Mouse (Mus musculus): Measurements from ENCODE around the gene Exoc7. TPM values are rescaled to one million over a fixed set of nuclear protein-coding genes. Genes with fewer than 3 reads are reported as not detected.

The Exoc7 gene
- polyA plus RNA-seq, 1 experiment from 2014 or later, result 30.5 TPM

DNA sequence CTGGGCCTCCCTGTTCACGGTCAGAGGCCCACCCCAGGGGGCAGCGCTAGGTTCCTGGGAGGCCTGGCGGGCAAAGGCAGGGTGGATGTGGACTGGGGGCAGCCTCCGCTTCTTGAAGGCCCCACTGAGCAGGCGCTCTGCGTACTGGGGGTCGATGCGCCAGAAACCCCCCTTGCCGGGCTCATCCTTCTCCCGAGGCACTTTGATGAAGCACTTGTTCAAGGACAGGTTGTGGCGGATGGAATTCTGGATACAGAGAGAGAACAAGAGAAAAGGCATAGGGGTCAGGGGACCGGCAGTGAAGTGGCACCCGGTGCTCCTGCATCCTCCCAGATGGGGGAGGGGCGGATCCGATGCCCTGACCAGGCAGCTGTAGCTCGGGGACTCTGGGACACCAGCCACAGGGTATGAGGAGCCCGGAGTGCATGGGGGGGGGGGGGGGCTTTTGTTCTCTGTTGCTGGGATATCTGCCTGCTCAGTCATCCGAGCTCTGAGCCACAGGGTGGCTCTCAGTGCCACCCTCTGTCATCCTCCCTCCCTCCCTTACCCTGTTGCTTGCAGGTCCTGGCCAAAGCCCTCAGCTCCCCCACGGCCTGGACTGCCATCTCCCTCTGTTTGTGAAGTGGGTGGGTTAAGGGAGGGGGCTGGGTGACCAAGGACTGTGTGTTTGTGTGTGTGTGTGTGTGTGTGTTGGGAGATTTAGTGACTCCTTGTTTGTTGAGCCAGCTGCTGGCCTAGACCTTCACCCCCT, 25.4 kb upstream of the Exoc7 start:
- 94% methylated on average over 15 of the region's 19 CpGs for WGBS (ENCODE audit: missing documents)
- Histone ChIP-seq H3K4me3 (ENCODE audit: inconsistent target) (no peak overlapping the region), H3K79me2 (ENCODE audit: inconsistent target) (no peaks in the 10 kb centered on the region), H3K27ac (no peak overlapping the region), H3K36me3 (ENCODE audit: inconsistent target) (no peaks in the 10 kb centered on the region)

DNA sequence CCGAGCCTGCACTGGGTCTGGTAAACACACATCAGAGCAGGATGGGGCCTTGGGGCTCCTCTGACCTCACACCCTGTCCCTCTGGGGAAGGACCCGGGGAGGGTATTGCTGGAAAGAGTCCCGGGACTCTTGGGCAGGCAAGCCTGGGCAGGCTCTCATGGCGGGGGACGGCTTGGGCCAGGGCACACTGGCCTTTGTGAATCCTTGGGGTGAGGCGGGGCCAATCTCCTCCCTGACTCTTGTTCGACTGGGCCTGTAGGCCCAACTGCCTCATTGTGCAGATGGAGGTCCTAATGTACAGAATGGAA, 23.1 kb upstream of the Exoc7 start:
- Histone ChIP-seq H3K36me3 (ENCODE audit: inconsistent target) (no peaks in the 10 kb centered on the region), H3K4me3 (ENCODE audit: inconsistent target) (no peak overlapping the region), H3K27ac (no peak overlapping the region), H3K79me2 (ENCODE audit: inconsistent target) (no peaks in the 10 kb centered on the region)
- 90% methylated on average over 7 of the region's 7 CpGs for WGBS (ENCODE audit: missing documents)

DNA sequence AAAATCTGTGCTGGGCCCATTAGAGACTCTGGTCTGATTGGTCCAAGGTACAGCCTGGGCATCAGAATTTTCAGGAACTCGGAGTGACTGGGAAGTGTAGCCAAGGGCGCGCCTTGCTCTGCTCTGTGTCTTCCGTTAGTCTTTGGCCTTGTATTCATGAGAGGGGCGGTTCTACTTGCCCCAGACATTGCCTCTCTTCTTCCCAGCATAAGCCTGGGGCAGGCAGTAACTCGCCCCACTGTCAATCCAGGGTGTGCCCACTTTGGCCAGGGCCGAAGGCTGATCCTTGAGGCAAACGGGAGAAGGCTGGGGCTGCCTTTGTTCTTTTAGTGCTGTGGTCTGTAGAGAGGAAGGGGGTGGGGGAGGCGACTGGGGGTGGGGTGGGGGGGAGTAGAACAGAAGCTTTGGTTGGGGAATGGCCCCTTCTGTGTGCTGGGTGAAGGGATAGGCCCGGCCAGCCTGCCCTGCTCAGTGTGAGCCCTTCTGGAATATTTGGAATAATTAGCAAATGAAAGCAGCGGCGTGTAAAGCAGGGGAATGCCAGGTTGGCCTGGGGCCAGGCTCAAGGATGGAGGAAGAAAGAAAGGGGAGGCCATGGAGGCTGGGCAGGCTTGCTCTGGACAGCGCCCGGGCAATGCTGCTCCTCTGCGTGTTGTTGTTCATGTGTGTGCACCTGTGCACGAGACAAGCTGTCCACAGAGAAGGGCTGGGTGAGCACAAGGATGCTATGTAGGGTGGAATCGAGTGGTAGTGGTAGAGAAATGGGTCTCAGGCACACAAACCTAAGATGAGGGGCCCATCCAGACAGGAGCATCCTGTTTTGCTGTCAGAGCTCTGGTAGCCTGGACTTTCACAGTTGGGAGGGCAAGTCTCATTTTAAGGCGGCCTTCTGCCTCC, 22.5 kb upstream of the Exoc7 start:
- Histone ChIP-seq H3K79me2 (ENCODE audit: inconsistent target) (no peaks in the 10 kb centered on the region), H3K36me3 (ENCODE audit: inconsistent target) (no peaks in the 10 kb centered on the region), H3K4me3 (ENCODE audit: inconsistent target) (no peak overlapping the region), H3K27ac (no peak overlapping the region)
- 89% methylated on average over 17 of the region's 18 CpGs for WGBS (ENCODE audit: missing documents)

DNA sequence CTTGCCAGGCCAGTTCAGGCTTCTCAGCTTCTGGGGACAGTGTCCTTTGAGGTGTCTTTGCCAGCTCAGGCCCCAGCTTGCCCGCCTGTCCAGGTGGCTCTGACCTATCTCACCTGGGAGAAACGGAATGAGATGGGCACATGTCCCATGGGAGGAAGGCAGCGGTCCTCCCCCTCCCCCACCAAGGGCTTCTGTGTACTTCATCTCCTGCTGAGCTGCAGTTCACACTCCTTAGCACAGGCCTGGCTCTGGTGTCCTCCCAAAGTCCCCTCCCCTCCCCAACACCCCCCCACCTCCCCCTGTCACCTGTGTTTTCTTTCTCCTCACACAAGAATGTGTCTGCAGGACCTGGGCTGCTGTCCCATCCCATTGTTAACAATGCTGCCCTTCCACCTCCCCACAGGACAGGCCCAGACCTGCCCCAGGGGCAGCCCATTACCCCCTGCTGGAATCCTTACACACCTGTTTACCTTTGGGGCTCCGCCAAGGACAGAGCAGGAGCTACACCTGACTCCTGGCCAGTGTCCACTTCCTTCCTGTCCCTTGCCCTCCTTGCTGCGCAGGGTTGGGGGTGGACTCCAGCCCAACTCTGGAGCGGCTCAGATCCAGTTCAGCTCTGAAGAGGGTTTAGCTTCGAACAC, 20.1 kb upstream of the Exoc7 start:
- Histone ChIP-seq H3K27ac (no peak overlapping the region), H3K36me3 (ENCODE audit: inconsistent target) (no peaks in the 10 kb centered on the region), H3K79me2 (ENCODE audit: inconsistent target) (no peaks in the 10 kb centered on the region), H3K4me3 (ENCODE audit: inconsistent target) (no peak overlapping the region)
- 94% methylated on average over 6 of the region's 7 CpGs for WGBS (ENCODE audit: missing documents)

DNA sequence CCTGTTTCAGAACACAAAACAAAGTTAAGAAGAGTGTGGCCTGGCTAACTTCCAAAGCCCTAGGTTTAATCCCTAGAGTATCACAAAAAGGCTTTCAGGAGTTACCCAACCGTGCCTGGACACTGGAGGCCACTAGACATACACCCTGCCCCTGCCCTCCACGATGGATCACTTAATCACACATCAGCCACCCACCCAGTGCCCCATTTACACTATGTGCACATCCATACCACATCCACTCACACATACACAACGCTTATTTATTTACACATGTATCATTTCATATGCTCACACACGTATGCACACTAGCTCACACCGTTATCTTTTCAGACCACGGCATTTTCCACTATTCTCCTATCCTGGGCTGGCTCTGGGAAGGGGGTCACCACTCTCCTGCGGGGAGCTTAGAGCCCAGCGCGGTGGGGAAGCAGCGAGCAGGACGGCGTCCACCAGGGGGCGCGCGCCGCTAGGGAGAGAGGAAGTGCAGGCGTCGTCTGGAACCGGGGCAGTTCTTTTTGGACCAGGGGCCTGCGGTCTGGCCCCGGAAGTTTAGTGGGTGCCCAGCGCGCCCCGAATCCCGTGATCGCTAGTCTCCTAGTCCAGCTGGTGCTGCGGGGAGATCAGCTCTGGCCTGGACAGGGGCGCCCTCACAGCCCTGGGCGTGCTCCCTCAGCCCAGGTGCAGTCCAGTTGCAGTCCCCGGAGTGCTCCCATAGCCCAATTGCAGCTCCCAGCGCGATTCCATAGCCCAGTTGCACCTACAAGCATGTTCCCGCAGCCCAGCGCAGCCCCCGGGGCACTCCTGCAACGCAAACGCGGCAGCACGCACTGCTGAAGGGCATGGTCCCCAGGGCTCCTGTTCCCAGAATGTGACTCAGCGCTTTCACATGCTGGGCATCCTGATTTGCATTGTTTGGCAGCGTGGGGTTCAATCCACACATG, 12.0 kb upstream of the Exoc7 start:
- no peak overlapping the region for H3K4me3 ChIP-seq (ENCODE audit: inconsistent target)
- no peaks in the 10 kb centered on the region for H3K36me3 ChIP-seq (ENCODE audit: inconsistent target)
- no peaks in the 10 kb centered on the region for H3K79me2 ChIP-seq (ENCODE audit: inconsistent target)
- WGBS (ENCODE audit: missing documents), result 3% methylated on average over 34 of the region's 41 CpGs
- H3K27ac ChIP-seq, result no peak overlapping the region

DNA sequence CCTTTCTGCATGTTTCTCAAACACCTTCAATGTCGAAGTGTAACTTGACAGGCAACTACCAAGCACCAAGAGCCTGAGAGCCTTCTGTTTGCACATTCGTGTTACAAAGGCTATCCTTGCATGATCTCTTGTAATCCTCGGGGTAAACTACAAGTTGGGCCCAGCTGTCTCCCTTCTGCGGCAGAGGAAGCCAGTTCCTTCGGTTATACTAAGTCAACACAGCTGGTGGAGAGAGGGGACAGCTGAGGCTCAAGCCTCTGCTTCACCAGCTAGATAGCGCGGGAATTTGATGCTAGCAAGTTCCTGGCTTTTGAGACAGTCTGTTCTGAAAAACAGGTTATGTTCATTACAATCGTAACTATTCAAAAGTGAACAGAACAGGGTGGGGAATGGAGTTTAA, 5.3 kb upstream of the Exoc7 start:
- no peak overlapping the region for H3K4me3 ChIP-seq (ENCODE audit: inconsistent target)
- no peak overlapping the region for H3K27ac ChIP-seq
- 76% methylated on average over 8 of the region's 8 CpGs for WGBS (ENCODE audit: missing documents)
- H3K36me3 ChIP-seq (ENCODE audit: inconsistent target), result no peaks in the 10 kb centered on the region
- no peaks in the 10 kb centered on the region for H3K79me2 ChIP-seq (ENCODE audit: inconsistent target)

DNA sequence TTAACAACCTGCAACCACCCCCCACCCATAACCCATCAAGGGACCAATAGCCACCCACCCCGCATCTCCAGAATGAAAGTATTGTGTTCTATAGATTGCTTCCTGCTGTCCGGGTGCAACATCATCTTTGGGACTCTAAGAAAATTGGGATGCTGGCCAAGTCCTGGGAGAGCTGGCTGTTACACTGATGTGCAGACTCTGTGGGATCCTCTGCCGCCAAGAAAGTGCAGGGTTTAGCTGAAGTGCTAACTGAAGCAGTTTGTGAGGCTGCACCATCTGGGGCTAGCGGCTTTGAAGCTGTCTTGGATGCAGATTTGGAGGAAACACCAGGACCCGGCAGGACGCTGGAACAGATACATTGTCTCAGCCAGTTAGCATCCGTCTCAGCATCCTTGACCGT, 4.1 kb upstream of the Exoc7 start:
- no peak overlapping the region for H3K27ac ChIP-seq
- 86% methylated on average over 8 of the region's 8 CpGs for WGBS (ENCODE audit: missing documents)

DNA sequence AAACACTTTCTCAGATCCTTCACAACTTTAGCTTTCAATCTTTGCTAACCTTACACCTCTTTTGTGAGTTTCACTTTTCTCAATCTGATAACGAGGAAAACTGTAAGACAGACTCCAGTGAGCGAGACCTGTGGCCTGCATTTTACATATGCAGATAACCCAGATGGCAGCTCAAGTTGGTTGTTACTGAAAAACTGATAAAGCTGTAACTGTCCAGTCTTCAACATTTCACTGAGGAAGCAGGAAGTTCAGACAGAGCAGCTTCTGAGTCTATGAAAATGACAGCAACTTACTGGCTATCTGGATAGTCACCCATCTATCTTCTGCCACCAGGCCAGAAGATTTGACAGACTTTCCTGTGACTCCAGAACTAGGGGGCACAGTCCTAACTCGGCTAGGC, 2.6 kb upstream of the Exoc7 start:
- H3K27ac ChIP-seq, result no peak overlapping the region
- no peak overlapping the region for H3K4me3 ChIP-seq (ENCODE audit: inconsistent target)
- peaks cover under 1% of the 10 kb centered on the region; the same call in 1 of the 2 replicates for H3K36me3 ChIP-seq (ENCODE audit: inconsistent target)
- H3K79me2 ChIP-seq (ENCODE audit: inconsistent target), result peaks cover 12% of the 10 kb centered on the region; the same call in 1 of the 2 replicates
- 87% methylated on average over 3 of the region's 3 CpGs for WGBS (ENCODE audit: missing documents)

More for the DNA sequence above, 4.1 kb upstream of the Exoc7 start:
- Histone ChIP-seq H3K4me3 (ENCODE audit: inconsistent target) (no peak overlapping the region), H3K79me2 (ENCODE audit: inconsistent target) (peaks cover 3% of the 10 kb centered on the region; the same call in 1 of the 2 replicates), H3K36me3 (ENCODE audit: inconsistent target) (no peaks in the 10 kb centered on the region)

DNA sequence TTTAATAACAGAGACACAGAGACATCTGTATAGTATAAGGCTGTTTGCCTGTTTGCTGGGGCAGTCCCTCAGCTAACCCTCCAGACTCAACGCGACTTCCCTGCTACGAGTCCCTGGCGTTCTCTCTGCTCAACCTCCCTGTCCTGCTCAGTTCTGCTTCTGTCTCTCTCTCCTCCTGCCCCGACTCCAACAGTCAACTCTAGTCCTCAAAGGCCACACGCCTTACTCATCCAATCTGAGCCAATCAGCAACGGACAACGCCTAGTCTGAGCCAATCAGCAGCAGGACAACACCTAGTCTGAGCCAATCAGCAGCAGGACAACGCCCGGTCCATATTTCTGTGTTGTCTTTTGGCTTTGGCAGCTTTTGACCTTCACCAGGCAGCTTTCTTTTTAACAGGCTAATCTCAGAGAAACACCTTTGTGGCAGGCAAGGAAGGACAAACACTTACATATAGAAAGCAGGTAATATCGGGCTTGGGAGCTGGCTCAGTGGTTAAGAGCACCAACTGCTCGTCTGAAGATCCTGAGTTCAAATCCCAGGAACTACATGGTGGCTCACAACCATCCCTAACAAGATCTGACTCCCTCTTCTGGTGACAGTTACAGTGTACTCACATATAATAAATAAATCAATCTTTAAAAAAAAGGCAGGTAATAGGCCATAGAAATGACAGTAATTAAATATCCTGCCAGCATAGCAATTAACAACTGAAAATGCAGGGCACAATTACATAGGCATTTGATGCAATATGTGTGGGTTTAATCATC, 914 bp upstream of the Exoc7 start:
- H3K27ac ChIP-seq, result no peak overlapping the region
- H3K36me3 ChIP-seq (ENCODE audit: inconsistent target), result peaks cover 17% of the 10 kb centered on the region
- 90% methylated on average over 12 of the region's 12 CpGs for WGBS (ENCODE audit: missing documents)
- no peak overlapping the region for H3K4me3 ChIP-seq (ENCODE audit: inconsistent target)
- H3K79me2 ChIP-seq (ENCODE audit: inconsistent target), result peaks cover 12% of the 10 kb centered on the region; the same call in 1 of the 2 replicates

DNA sequence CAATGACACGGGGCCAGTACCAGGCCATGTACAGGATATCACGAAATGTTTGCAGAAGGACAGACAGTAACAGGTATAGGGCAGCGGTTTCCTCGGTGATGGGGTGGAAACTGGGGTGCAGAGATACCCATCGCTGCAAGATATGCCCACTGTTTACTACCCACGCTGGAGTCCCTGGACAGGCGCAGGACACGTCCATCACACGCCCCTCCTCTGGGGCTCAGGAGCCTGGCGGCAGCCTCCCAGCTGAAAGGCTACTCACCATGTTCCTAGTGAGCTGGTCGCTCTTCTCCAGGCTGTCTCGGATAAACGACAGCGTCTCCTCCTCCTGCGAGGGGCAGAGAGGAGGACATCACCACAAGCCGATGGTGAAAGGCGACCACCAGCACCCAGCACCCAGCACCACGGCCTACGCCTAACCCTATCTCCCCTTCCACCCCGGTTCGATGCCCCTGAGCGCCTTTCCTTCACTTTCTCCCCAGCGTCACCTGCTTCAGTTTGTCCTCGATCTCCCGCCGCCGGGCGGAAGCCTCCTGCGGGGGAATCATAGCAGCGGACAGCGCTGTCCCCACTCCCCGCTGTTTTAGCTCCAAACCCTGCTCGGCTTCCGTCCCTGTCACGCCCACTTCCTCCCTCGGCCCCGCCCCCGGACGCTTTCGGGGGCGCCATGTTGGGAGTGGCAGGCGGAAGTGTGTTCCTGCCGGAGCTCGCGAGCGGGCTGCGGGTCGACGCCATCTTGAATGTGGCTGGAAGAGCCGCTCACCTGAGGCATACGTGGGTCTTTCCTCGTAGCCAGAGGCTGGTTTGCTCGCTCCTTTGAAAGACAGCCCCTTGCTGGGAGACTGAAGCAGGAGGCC, 679 bp downstream of the Exoc7 start:
- 3% methylated on average over 52 of the region's 53 CpGs for WGBS (ENCODE audit: missing documents)
- peak overlapping the region; percentile 96 for H3K4me3 ChIP-seq (ENCODE audit: inconsistent target)
- peak overlapping the region; percentile 43 for H3K27ac ChIP-seq
- peaks cover 33% of the 10 kb centered on the region for H3K36me3 ChIP-seq (ENCODE audit: inconsistent target)
- H3K79me2 ChIP-seq (ENCODE audit: inconsistent target), result peaks cover 12% of the 10 kb centered on the region; the same call in 1 of the 2 replicates

DNA sequence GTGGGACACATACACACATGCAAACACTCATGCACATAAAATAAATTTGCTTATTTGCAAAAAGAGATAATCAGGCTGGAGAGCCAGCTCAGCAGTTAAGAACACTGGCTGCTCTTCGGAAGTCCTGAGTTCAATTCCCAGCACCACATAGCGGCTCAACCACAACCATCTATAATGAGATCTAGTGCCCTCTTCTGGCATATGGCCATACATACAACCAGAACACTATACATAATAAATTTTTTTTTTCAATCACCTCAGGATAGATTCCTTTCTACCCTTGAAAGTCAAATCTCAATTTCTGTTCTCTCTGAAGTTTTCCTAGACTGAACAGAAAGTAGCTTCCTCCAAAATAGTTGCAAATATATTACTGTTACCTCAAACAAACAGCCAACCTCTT, 1.6 kb downstream of the Exoc7 start:
- WGBS (ENCODE audit: missing documents), result 92% methylated on average over 2 of the region's 2 CpGs
- peaks cover 12% of the 10 kb centered on the region; the same call in 1 of the 2 replicates for H3K79me2 ChIP-seq (ENCODE audit: inconsistent target)
- H3K27ac ChIP-seq, result no peak overlapping the region
- peak overlapping the region; percentile 96 for H3K4me3 ChIP-seq (ENCODE audit: inconsistent target)
- peaks cover 42% of the 10 kb centered on the region for H3K36me3 ChIP-seq (ENCODE audit: inconsistent target)

DNA sequence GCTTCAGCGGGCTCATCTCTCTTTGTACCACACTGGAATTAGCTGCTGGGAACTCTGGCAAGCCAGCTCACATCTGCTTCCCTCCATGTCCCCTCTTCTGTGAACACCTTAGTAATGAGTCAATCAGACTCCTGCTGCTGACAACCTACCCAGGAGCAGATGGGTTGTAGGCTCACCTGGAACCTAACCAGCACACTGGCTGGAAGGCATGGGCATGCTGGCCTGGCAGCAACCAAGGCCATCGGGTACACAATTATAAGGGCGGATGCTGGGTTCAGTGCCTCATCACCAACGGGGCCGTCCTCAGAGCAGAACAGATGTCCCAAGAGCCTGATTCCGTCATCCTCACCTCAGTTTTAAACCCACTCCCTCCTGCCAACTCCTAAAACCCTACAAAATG, 8.4 kb downstream of the Exoc7 start:
- Histone ChIP-seq H3K79me2 (ENCODE audit: inconsistent target) (no peaks in the 10 kb centered on the region), H3K27ac (no peak overlapping the region), H3K4me3 (ENCODE audit: inconsistent target) (no peak overlapping the region), H3K36me3 (ENCODE audit: inconsistent target) (peaks cover 75% of the 10 kb centered on the region)
- WGBS (ENCODE audit: missing documents), result 95% methylated on average over 6 of the region's 6 CpGs

DNA sequence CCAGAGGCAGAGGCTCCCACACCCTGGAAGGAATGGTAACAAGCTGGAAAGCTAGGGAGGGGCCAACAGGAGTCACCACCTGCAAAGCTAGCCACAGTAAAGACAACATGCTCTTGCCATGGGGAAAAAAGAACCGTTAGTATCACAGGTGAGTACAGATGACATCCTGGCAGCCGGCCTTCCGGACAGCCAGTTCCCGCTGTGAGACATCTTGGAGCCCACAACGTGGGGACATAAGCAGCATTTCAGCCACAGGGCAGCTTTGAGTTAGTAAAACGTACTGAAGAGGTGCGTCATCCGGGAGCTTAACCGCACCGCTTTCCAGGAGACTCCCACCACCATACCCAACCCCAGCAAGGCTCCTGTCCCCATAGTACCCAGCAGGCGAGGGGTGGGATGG, 8.8 kb downstream of the Exoc7 start:
- Histone ChIP-seq H3K79me2 (ENCODE audit: inconsistent target) (no peaks in the 10 kb centered on the region), H3K36me3 (ENCODE audit: inconsistent target) (peaks cover 71% of the 10 kb centered on the region), H3K4me3 (ENCODE audit: inconsistent target) (no peak overlapping the region), H3K27ac (no peak overlapping the region)
- WGBS (ENCODE audit: missing documents), result 93% methylated on average over 11 of the region's 11 CpGs

All from macrophage (primary cell).